Mouse (Mus musculus) liver, embryonic 16.5 days (tissue): ENCODE measurements around the gene Sun1. TPM values are rescaled to one million over a fixed set of nuclear protein-coding genes. Genes with fewer than 3 reads are reported as not detected.

Experiments used
- ATAC-seq: fragments of 200-750 bp; cut with Nextera tagmentation; 2 replicates; pipeline ENCODE4 v1.8.0; 2017; ENCODE audit warnings: low read depth, mild to moderate bottlenecking, moderate number of reproducible peaks, moderate library complexity
- H3K27ac ChIP-seq: fragments of 300-500 bp; sonication (generic); 2 replicates; pipeline ENCODE4 v1.5.1; 2014; ENCODE audit warnings: mild to moderate bottlenecking, low read length
- H3K27me3 ChIP-seq: fragments of 300-500 bp; sonication (generic); 2 replicates; pipeline ENCODE4 v1.6.1; 2014; ENCODE audit warnings: low read depth, low read length, mixed read lengths; ENCODE audit not compliant: control insufficient read depth, insufficient read depth
- H3K36me3 ChIP-seq: fragments of 300-500 bp; sonication (generic); 2 replicates; pipeline ENCODE4 v1.6.1; 2014; ENCODE audit warnings: mild to moderate bottlenecking; ENCODE audit not compliant: control insufficient read depth, insufficient read depth
- H3K4me1 ChIP-seq: fragments of 300-500 bp; sonication (generic); 2 replicates; pipeline ENCODE4 v1.6.1; 2014; ENCODE audit warnings: low read depth, low read length, mixed read lengths; ENCODE audit not compliant: control insufficient read depth
- H3K4me2 ChIP-seq: fragments of 300-500 bp; sonication (generic); 2 replicates; pipeline ENCODE4 v1.6.1; 2014; ENCODE audit warnings: low read depth, low read length, mixed read lengths
- H3K4me3 ChIP-seq: fragments of 300-500 bp; sonication (generic); 2 replicates; pipeline ENCODE4 v1.5.1; 2014; ENCODE audit warnings: low read depth, mild to moderate bottlenecking, low read length
- H3K9ac ChIP-seq: fragments of 300-500 bp; sonication (generic); 2 replicates; pipeline ENCODE4 v1.6.1; 2014; ENCODE audit warnings: low read depth, low read length
- H3K9me3 ChIP-seq: fragments of 300-500 bp; sonication (generic); replicated peaks from 2 replicates; pipeline ENCODE4 v1.6.1; 2016; ENCODE audit warnings: low read length; ENCODE audit not compliant: control insufficient read depth
- WGBS: fragments of 180-500 bp; shearing (Covaris S2); extraction: QIAGEN DNeasy Blood & Tissue Kit; methylation state at CpG from one replicate; pipeline ENCODE4 v1.1.7; 2014; ENCODE audit not compliant: insufficient replicate concordance; 5-methylcytosine and 5-hydroxymethylcytosine counted together
- polyA plus RNA-seq: library from polyadenylated mRNA; unstranded; fragments of >200 nt; fragmentation: Nextera tagmentation; extraction: Ambion mirVana; gene quantifications from 2 replicates; pipeline ENCODE4 v1.2.1, GENCODE M21; 2015

Gene Sun1
- polyA plus RNA-seq, 1 experiment from 2014 or later = 19.6 TPM

DNA sequence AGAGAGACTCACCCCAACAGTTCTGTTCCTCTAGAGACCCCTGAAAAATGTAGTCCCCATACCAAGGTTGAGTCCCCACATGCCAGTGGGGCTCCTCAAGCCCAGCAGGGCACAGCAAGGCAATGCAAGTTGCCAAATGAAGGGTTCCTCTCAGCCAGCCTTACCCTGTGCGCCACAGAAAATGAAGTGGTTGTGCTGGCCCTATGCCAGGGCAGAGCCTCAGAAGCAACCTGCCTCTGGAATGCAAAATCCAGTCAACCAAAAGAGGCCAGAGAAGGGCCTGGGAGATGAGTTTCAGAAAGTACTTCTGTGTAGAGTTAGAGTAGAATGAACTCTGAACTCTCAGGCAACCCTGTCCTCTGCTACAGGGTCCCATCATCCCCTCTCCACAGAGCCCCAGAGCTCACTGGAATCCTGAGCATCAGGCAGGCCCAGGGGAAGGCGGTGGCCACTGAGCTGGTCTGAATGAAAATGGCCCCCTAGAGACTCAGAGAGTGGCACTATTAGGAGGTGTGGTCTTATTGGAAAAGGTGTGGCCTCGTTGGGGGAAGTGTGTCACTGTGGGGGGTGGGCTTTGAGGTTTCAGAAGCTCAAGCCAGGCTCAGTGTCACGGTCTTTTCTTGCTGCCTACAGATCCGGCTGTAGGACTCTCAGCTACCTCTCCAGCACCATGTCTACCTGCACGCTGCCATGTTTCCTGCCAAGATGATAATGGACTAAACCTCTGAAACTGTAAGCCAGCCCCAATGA lies 91.5 kb downstream of the Sun1 start:
- no peak overlapping the region for H3K27ac ChIP-seq
- H3K9me3 ChIP-seq = no peaks in the 10 kb centered on the region
- H3K4me3 ChIP-seq = no peak overlapping the region
- no peak overlapping the region for H3K9ac ChIP-seq
- no peaks in the 10 kb centered on the region for H3K27me3 ChIP-seq
- peaks cover 8% of the 10 kb centered on the region for H3K4me1 ChIP-seq
- 69% methylated on average over 6 of the region's 6 CpGs for WGBS
- no peaks in the 10 kb centered on the region for H3K36me3 ChIP-seq
- H3K4me2 ChIP-seq = no peak overlapping the region
- ATAC-seq = no peak

GRCm38 (mm10) chr5:139294089-139294488 lies 93.7 kb downstream of the Sun1 start:
- WGBS = 51% methylated on average over 2 of the region's 2 CpGs
- no peaks in the 10 kb centered on the region for H3K9me3 ChIP-seq
- H3K36me3 ChIP-seq = no peaks in the 10 kb centered on the region
- no peak overlapping the region for H3K4me3 ChIP-seq
- H3K9ac ChIP-seq = no peak overlapping the region
- no peaks in the 10 kb centered on the region for H3K4me1 ChIP-seq
- H3K4me2 ChIP-seq = no peak overlapping the region
- no peak overlapping the region for H3K27ac ChIP-seq
- no peak for ATAC-seq
- H3K27me3 ChIP-seq = no peaks in the 10 kb centered on the region

- WGBS = 81% methylated on average over 10 of the region's 10 CpGs
- no peak for ATAC-seq
- Histone ChIP-seq H3K4me2 (no peak overlapping the region), H3K4me1 (peaks cover 3% of the 10 kb centered on the region), H3K27me3 (no peaks in the 10 kb centered on the region), H3K9me3 (no peaks in the 10 kb centered on the region), H3K27ac (no peak overlapping the region), H3K9ac (no peak overlapping the region), H3K36me3 (no peaks in the 10 kb centered on the region), H3K4me3 (no peak overlapping the region)
Observed at GRCm38 (mm10) chr5:139297092-139297491, 96.7 kb downstream of the Sun1 start.

- H3K4me1 ChIP-seq = peaks cover 3% of the 10 kb centered on the region
- no peak overlapping the region for H3K9ac ChIP-seq
- no peaks in the 10 kb centered on the region for H3K36me3 ChIP-seq
- 69% methylated on average over 5 of the region's 5 CpGs for WGBS
- H3K4me3 ChIP-seq = no peak overlapping the region
- no peak overlapping the region for H3K27ac ChIP-seq
- ATAC-seq = no peak
- H3K27me3 ChIP-seq = no peaks in the 10 kb centered on the region
- no peak overlapping the region for H3K4me2 ChIP-seq
- H3K9me3 ChIP-seq = no peaks in the 10 kb centered on the region
Observed at GRCm38 (mm10) chr5:139297745-139298144, 97.3 kb downstream of the Sun1 start.

Other genes starting within 250 kb of the Sun1 start
- gene Pdgfa, start 203.3 kb upstream of the Sun1 start, polyA plus RNA-seq = 2.3 and 3.1 TPM in 2 replicates
- 0.80 and 0.96 TPM in 2 replicates for gene Prkar1b, start 50.6 kb upstream of the Sun1 start, polyA plus RNA-seq
- 1.3 and 2.4 TPM in 2 replicates for gene Dnaaf5, start 50.4 kb upstream of the Sun1 start, polyA plus RNA-seq
- 90.0 and 98.0 TPM in 2 replicates for gene Get4, start 51.7 kb downstream of the Sun1 start, polyA plus RNA-seq
- 1.1 and 1.3 TPM in 2 replicates for gene Adap1, start 125.0 kb downstream of the Sun1 start, polyA plus RNA-seq
- gene Cox19, start 150.8 kb downstream of the Sun1 start, polyA plus RNA-seq = 42.2 and 48.1 TPM in 2 replicates
- 0.42 TPM in 1 of 2 replicates, not detected in the other for gene Cyp2w1, start 152.0 kb downstream of the Sun1 start, polyA plus RNA-seq
- 20.6 and 24.1 TPM in 2 replicates for gene Gpr146, start 177.1 kb downstream of the Sun1 start, polyA plus RNA-seq
- 1.2 and 1.6 TPM in 2 replicates for gene C130050O18Rik, start 204.6 kb downstream of the Sun1 start, polyA plus RNA-seq
- 0.07 and 0.15 TPM in 2 replicates for gene Gper1, start 222.5 kb downstream of the Sun1 start, polyA plus RNA-seq